ENCODE assay signal across 16 mouse cellular contexts in the genomic region with DNA sequence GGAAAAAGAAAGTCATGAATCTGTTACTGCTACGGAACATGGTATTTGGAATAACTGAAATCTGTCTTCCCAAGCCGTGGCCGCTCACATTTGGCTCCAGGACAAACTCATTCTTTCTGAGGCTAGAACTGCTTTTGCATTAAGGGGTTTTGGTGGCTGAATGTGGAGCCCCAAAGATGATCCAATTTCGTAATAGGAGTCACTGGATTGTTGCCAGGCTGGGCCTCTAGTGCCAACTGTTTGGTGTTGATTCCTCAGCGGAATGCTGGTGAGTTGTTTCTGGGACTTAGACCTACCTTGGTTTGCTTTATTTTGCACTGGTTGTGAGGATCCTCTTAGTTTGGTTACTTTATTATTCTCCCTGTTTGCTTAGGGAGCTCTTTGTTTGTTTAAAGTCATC. TPM values are rescaled to one million over a fixed set of nuclear protein-coding genes. Genes with fewer than 3 reads are reported as not detected.
DNase-seq lines count a peak whose midpoint lies in the region; ATAC-seq and TF ChIP-seq lines count a peak whose summit lies in the region.
"Had no signal": no experiment of that assay in that cellular context is flagged by ENCODE, and none has a peak within 500 bp of the region (broad histone marks: within the 10 kb centered on the region; RNA-seq: fewer than 3 reads in every experiment).

No protein-coding gene starts in this region.

- no peak overlapping the region for H3K27ac ChIP-seq in forebrain, embryonic 14.5 days (ENCODE audit: low read depth, low read length)
- no peak overlapping the region for H3K27ac ChIP-seq in forebrain, embryonic 12.5 days
- H3K27ac ChIP-seq in small intestine, adult 2 months (ENCODE audit: insufficient read depth, low read depth, low read length), result 0 out of 2 replicates have a peak overlapping the region, but pooled peaks have one; percentile 3
- no peak overlapping the region for H3K27ac ChIP-seq in midbrain, embryonic 15.5 days
- H3K27ac ChIP-seq: intestine, embryonic 15.5 days; left cerebral cortex, adult 2 months; lung, embryonic 15.5 days; midbrain, embryonic 12.5 days had no signal

- no peaks in the 10 kb centered on the region for H3K9me3 ChIP-seq in forebrain, embryonic 14.5 days (replicated peaks; ENCODE audit: control insufficient read depth, low read length)
- H3K9me3 ChIP-seq in forebrain, embryonic 12.5 days, result no peaks in the 10 kb centered on the region
- H3K9me3 ChIP-seq in midbrain, embryonic 15.5 days, result no peaks in the 10 kb centered on the region
- H3K9me3 ChIP-seq: heart, embryonic 12.5 days; intestine, embryonic 15.5 days; lung, embryonic 15.5 days; midbrain, embryonic 12.5 days had no signal

- H3K4me2 ChIP-seq in forebrain, embryonic 14.5 days (ENCODE audit: low read length), result no peak overlapping the region
- no peak overlapping the region for H3K4me2 ChIP-seq in forebrain, embryonic 12.5 days
- H3K4me2 ChIP-seq in midbrain, embryonic 15.5 days, result no peak overlapping the region
- H3K4me2 ChIP-seq: heart, embryonic 12.5 days; intestine, embryonic 15.5 days; lung, embryonic 15.5 days; midbrain, embryonic 12.5 days had no signal

- 88% methylated on average over 5 of the region's 5 CpGs for WGBS in forebrain, embryonic 14.5 days
- 93% methylated on average over 5 of the region's 5 CpGs for WGBS in forebrain, embryonic 12.5 days
- WGBS in lung, adult 2 months, result 60% methylated on average over 5 of the region's 5 CpGs
- WGBS in small intestine, adult 2 months, result 62% methylated on average over 5 of the region's 5 CpGs
- WGBS in midbrain, embryonic 15.5 days, result 92% methylated on average over 5 of the region's 5 CpGs

- H3K4me3 ChIP-seq in forebrain, embryonic 14.5 days (ENCODE audit: low read depth, low read length), result no peak overlapping the region
- no peak overlapping the region for H3K4me3 ChIP-seq in forebrain, embryonic 12.5 days (replicated peaks)
- H3K4me3 ChIP-seq in lung, adult 2 months (replicated peaks; ENCODE audit: extremely low read depth, low read depth, low read length), result no peak overlapping the region
- no peak overlapping the region for H3K4me3 ChIP-seq in small intestine, adult 2 months (ENCODE audit: low read depth, low read length)
- H3K4me3 ChIP-seq in midbrain, embryonic 15.5 days, result no peak overlapping the region
- H3K4me3 ChIP-seq: heart, embryonic 12.5 days; intestine, embryonic 15.5 days; left cerebral cortex, adult 2 months; lung, embryonic 15.5 days; midbrain, embryonic 12.5 days had no signal

- TF ChIP-seq CTCF in lung, adult 2 months (IDR thresholded peaks at IDR 0.05; ENCODE audit: insufficient read depth, low read length), result no peak
- no peak for TF ChIP-seq CTCF in small intestine, adult 2 months (IDR thresholded peaks at IDR 0.05; ENCODE audit: extremely low read depth, insufficient read length, insufficient replicate concordance, low read depth, low read length)

- H3K4me1 ChIP-seq in forebrain, embryonic 14.5 days (ENCODE audit: control insufficient read depth, insufficient read depth, low read length), result peaks cover 8% of the 10 kb centered on the region
- peaks cover 12% of the 10 kb centered on the region for H3K4me1 ChIP-seq in forebrain, embryonic 12.5 days
- H3K4me1 ChIP-seq in lung, adult 2 months (ENCODE audit: control insufficient read depth, insufficient read depth, low read length), result no peaks in the 10 kb centered on the region; the same call in 1 of the 2 replicates
- H3K4me1 ChIP-seq in small intestine, adult 2 months (ENCODE audit: control insufficient read depth, insufficient read depth, insufficient read length, low read length), result peaks cover 3% of the 10 kb centered on the region; the same call in 1 of the 2 replicates
- H3K4me1 ChIP-seq in midbrain, embryonic 15.5 days, result peaks cover 21% of the 10 kb centered on the region

- no peaks in the 10 kb centered on the region for H3K27me3 ChIP-seq in forebrain, embryonic 14.5 days (replicated peaks; ENCODE audit: control insufficient read depth, insufficient read depth, low read length)
- H3K27me3 ChIP-seq in forebrain, embryonic 12.5 days, result no peaks in the 10 kb centered on the region
- H3K27me3 ChIP-seq in small intestine, adult 2 months (ENCODE audit: control insufficient read depth, insufficient read depth, low read length), result no peaks in the 10 kb centered on the region
- no peaks in the 10 kb centered on the region for H3K27me3 ChIP-seq in midbrain, embryonic 15.5 days (replicated peaks)
- H3K27me3 ChIP-seq: heart, embryonic 12.5 days; intestine, embryonic 15.5 days; lung, embryonic 15.5 days; midbrain, embryonic 12.5 days had no signal

- H3K9ac ChIP-seq in forebrain, embryonic 14.5 days (ENCODE audit: low read length), result no peak overlapping the region
- no peak overlapping the region for H3K9ac ChIP-seq in forebrain, embryonic 12.5 days
- H3K9ac ChIP-seq in midbrain, embryonic 15.5 days, result no peak overlapping the region
- H3K9ac ChIP-seq: heart, embryonic 12.5 days; intestine, embryonic 15.5 days; lung, embryonic 15.5 days; midbrain, embryonic 12.5 days had no signal

- no peak for TF ChIP-seq POLR2A in lung, adult 2 months (IDR thresholded peaks at IDR 0.05; ENCODE audit: borderline replicate concordance, extremely low read depth, low read depth, low read length)
- TF ChIP-seq POLR2A in small intestine, adult 2 months (IDR thresholded peaks at IDR 0.05; ENCODE audit: low read depth, low read length), result no peak

- H3K36me3 ChIP-seq in forebrain, embryonic 14.5 days (ENCODE audit: control insufficient read depth, insufficient read depth, low read length), result 0 out of 2 replicates have a peak, but pooled peaks cover 2% of the 10 kb centered on the region
- peaks cover 6% of the 10 kb centered on the region; the same call in 1 of the 2 replicates for H3K36me3 ChIP-seq in forebrain, embryonic 12.5 days (replicated peaks)
- H3K36me3 ChIP-seq in small intestine, adult 2 months (ENCODE audit: control insufficient read depth, insufficient read depth, low read length), result peaks cover 2% of the 10 kb centered on the region; the same call in 1 of the 2 replicates
- no peaks in the 10 kb centered on the region for H3K36me3 ChIP-seq in midbrain, embryonic 15.5 days (replicated peaks)
- H3K36me3 ChIP-seq: intestine, embryonic 15.5 days had no signal

- no peak for ATAC-seq in forebrain, embryonic 14.5 days
- no peak for ATAC-seq in forebrain, embryonic 12.5 days (ENCODE audit: low FRiP score)
- no peak for ATAC-seq in midbrain, embryonic 15.5 days (replicated peaks)
- ATAC-seq: intestine, embryonic 15.5 days had no signal

- peak; percentile 3 for DNase-seq in forebrain, embryonic 14.5 days (ENCODE audit: low spot score)
- peak; percentile 28 for DNase-seq in layer of hippocampus, adult 11-12 months (ENCODE audit: low spot score)
- no peak for DNase-seq in layer of hippocampus, postnatal 10 days (ENCODE audit: low spot score in 2 of 2)
- DNase-seq in lung, postnatal 14 days, result peak; percentile 29
- DNase-seq in lung, adult 2 months, result no peak
- DNase-seq: cerebellum, adult 11-12 months; thymus, adult 2 months had no signal

RNA-seq across cellular contexts. Expression of a gene that starts 2.4 kb away (rescaled TPM):
- polyA plus RNA-seq in forebrain, embryonic 14.5 days (2014; fragmentation: Nextera tagmentation; extraction: Ambion mirVana), result 18.9 and 22.8 TPM in 2 replicates
- 24.2 and 26.5 TPM in 2 replicates for polyA plus RNA-seq in forebrain, embryonic 12.5 days (2016; fragmentation: Nextera tagmentation; extraction: Ambion mirVana)
- total RNA-seq in layer of hippocampus, postnatal 10 days (2021), result 10 to 100 TPM; 42.1 to 45.4 TPM
- polyA plus RNA-seq in lung, adult 2 months (2012; rRNA removed), result 15.7 and 25.9 TPM in 2 replicates
- 6.1 and 12.9 TPM in 2 replicates for polyA plus RNA-seq in small intestine, adult 2 months (2012; rRNA removed)
- polyA plus RNA-seq in midbrain, embryonic 15.5 days (2015; fragmentation: Nextera tagmentation; extraction: Ambion mirVana), result 28.7 and 33.6 TPM in 2 replicates

RNA-seq across cellular contexts. Expression of a gene that starts 7.2 kb away (rescaled TPM):
- 15.9 and 18.9 TPM in 2 replicates for polyA plus RNA-seq in forebrain, embryonic 14.5 days (2014; fragmentation: Nextera tagmentation; extraction: Ambion mirVana)
- 28.3 and 33.4 TPM in 2 replicates for polyA plus RNA-seq in forebrain, embryonic 12.5 days (2016; fragmentation: Nextera tagmentation; extraction: Ambion mirVana)
- total RNA-seq in layer of hippocampus, postnatal 10 days (2021), result 10 to 100 TPM; 55.0 to 56.3 TPM
- 28.4 and 33.8 TPM in 2 replicates for polyA plus RNA-seq in lung, adult 2 months (2012; rRNA removed)
- polyA plus RNA-seq in small intestine, adult 2 months (2012; rRNA removed), result 19.8 and 31.7 TPM in 2 replicates
- 19.5 and 21.2 TPM in 2 replicates for polyA plus RNA-seq in midbrain, embryonic 15.5 days (2015; fragmentation: Nextera tagmentation; extraction: Ambion mirVana)

RNA-seq across cellular contexts. Expression of a gene that starts 38.7 kb away (rescaled TPM):
- polyA plus RNA-seq in forebrain, embryonic 14.5 days (2014; fragmentation: Nextera tagmentation; extraction: Ambion mirVana), result not detected in 2 replicates
- not detected in 2 replicates for polyA plus RNA-seq in forebrain, embryonic 12.5 days (2016; fragmentation: Nextera tagmentation; extraction: Ambion mirVana)
- 1 to 10 TPM; 1.1 TPM for total RNA-seq in layer of hippocampus, postnatal 10 days (2021)
- 0.85 and 0.92 TPM in 2 replicates for polyA plus RNA-seq in lung, adult 2 months (2012; rRNA removed)
- polyA plus RNA-seq in small intestine, adult 2 months (2012; rRNA removed), result 0.14 and 0.33 TPM in 2 replicates
- 0.41 TPM in 1 of 2 replicates, not detected in the other for polyA plus RNA-seq in midbrain, embryonic 15.5 days (2015; fragmentation: Nextera tagmentation; extraction: Ambion mirVana)
- total RNA-seq: hematopoietic stem cell, adult 5-6 weeks had no signal
- polyA plus RNA-seq: heart, embryonic 12.5 days; intestine, embryonic 15.5 days; lung, embryonic 15.5 days; midbrain, embryonic 12.5 days had no signal

RNA-seq across cellular contexts. Expression of a gene that starts 53.3 kb away (rescaled TPM):
- polyA plus RNA-seq in forebrain, embryonic 14.5 days (2014; fragmentation: Nextera tagmentation; extraction: Ambion mirVana), result not detected in 2 replicates
- polyA plus RNA-seq in forebrain, embryonic 12.5 days (2016; fragmentation: Nextera tagmentation; extraction: Ambion mirVana), result not detected in 2 replicates
- not detected for total RNA-seq in layer of hippocampus, postnatal 10 days (2021)
- polyA plus RNA-seq in lung, adult 2 months (2012; rRNA removed), result not detected in 2 replicates
- not detected in 2 replicates for polyA plus RNA-seq in small intestine, adult 2 months (2012; rRNA removed)
- not detected in 2 replicates for polyA plus RNA-seq in midbrain, embryonic 15.5 days (2015; fragmentation: Nextera tagmentation; extraction: Ambion mirVana)
- total RNA-seq: hematopoietic stem cell, adult 5-6 weeks; left cerebral cortex, adult 2 months had no signal
- polyA plus RNA-seq: heart, embryonic 12.5 days; intestine, embryonic 15.5 days; lung, embryonic 15.5 days; midbrain, embryonic 12.5 days; thymus, adult 2 months had no signal

Comparison
In these comparisons a context has a peak if more than half of its experiments do, and no peak if none do; other contexts are left out.
1. DNase-seq: peak in forebrain, embryonic 14.5 days (single experiment), layer of hippocampus, adult 11-12 months (single experiment) and lung, postnatal 14 days (single experiment); none in layer of hippocampus, postnatal 10 days (0 of 2) and lung, adult 2 months (single experiment).